Mouse (Mus musculus) activated CD4-positive, CD25-positive, alpha-beta regulatory T cell, adult 4 months (primary cell): ENCODE results near the gene Crtap. TPM values are rescaled to one million over a fixed set of nuclear protein-coding genes. Genes with fewer than 3 reads are reported as not detected.

Experiments used
- polyA plus RNA-seq, 2 experiments: library from polyadenylated mRNA; unstranded; fragments of 100-300 nt; shearing (Covaris generic); gene quantifications; one replicate each; pipeline ENCODE4 v1.2.1; 2017

The Crtap gene
- polyA plus RNA-seq, 2 experiments from 2014 or later, result 3.5 to 5.1 TPM

Other genes starting within 250 kb of the Crtap start
- gene Bcl2a1c, start 60.5 kb downstream of the Crtap start, polyA plus RNA-seq, result 1 to 10 TPM in 1 of 2 experiments, not detected in 1; 1.7 TPM
- gene Glb1, start 10.4 kb upstream of the Crtap start, polyA plus RNA-seq, result 10 to 100 TPM; 32.1 to 32.4 TPM
- gene Tmppe, start 10.4 kb upstream of the Crtap start, polyA plus RNA-seq, result 10 to 100 TPM in 1 of 2 experiments, 1 to 10 TPM in 1; 9.1 to 14.3 TPM
- 10 to 100 TPM; 33.0 to 42.8 TPM for gene Ccr4, start 114.2 kb upstream of the Crtap start, polyA plus RNA-seq
- not detected for gene C130032M10Rik, start 125.0 kb upstream of the Crtap start, polyA plus RNA-seq
- under 1 TPM in 1 of 2 experiments, not detected in 1; 0.07 TPM for gene Trim71, start 173.7 kb upstream of the Crtap start, polyA plus RNA-seq
- 10 to 100 TPM; 20.6 to 27.2 TPM for gene Cnot10, start 249.5 kb upstream of the Crtap start, polyA plus RNA-seq